Mouse (Mus musculus) limb, embryonic 13.5 days (tissue): ENCODE measurements around the gene Sema5a. TPM values are rescaled to one million over a fixed set of nuclear protein-coding genes. Genes with fewer than 3 reads are reported as not detected.

Experiments
- ATAC-seq: fragments of 200-750 bp; cut with Nextera tagmentation; 2 replicates; pipeline ENCODE4 v1.8.0; 2017; ENCODE audit warnings: low read depth, moderate number of reproducible peaks, moderate TSS enrichment; ENCODE audit not compliant: low FRiP score
- H3K27ac ChIP-seq: fragments of 300-500 bp; sonication (generic); 2 replicates; pipeline ENCODE4 v1.5.1; 2015; ENCODE audit warnings: inconsistent platforms, mild to moderate bottlenecking, moderate library complexity
- H3K27me3 ChIP-seq: fragments of 300-500 bp; sonication (generic); 2 replicates; pipeline ENCODE4 v1.6.1; 2015; ENCODE audit warnings: mild to moderate bottlenecking, inconsistent platforms
- H3K36me3 ChIP-seq: fragments of 300-500 bp; sonication (generic); 2 replicates; pipeline ENCODE4 v1.6.1; 2015; ENCODE audit warnings: inconsistent platforms, mild to moderate bottlenecking, moderate library complexity
- H3K4me1 ChIP-seq: fragments of 300-500 bp; sonication (generic); 2 replicates; pipeline ENCODE4 v1.6.1; 2015; ENCODE audit warnings: inconsistent platforms
- H3K4me2 ChIP-seq: fragments of 300-500 bp; sonication (generic); replicated peaks from 2 replicates; pipeline ENCODE4 v1.6.1; 2015; ENCODE audit warnings: inconsistent platforms, mild to moderate bottlenecking, moderate library complexity
- H3K4me3 ChIP-seq: fragments of 300-500 bp; sonication (generic); 2 replicates; pipeline ENCODE4 v1.5.1; 2015; ENCODE audit warnings: moderate library complexity, mild to moderate bottlenecking, inconsistent platforms
- H3K9ac ChIP-seq: fragments of 300-500 bp; sonication (generic); 2 replicates; pipeline ENCODE4 v1.6.1; 2015; ENCODE audit warnings: mild to moderate bottlenecking, inconsistent platforms
- H3K9me3 ChIP-seq: fragments of 300-500 bp; sonication (generic); 2 replicates; pipeline ENCODE4 v1.6.1; 2016; ENCODE audit warnings: inconsistent platforms
- WGBS: fragments of 180-500 bp; shearing (Covaris S2); methylation state at CpG from one replicate; pipeline ENCODE4 v1.1.7; 2015; 5-methylcytosine and 5-hydroxymethylcytosine counted together
- polyA plus RNA-seq: library from polyadenylated mRNA; unstranded; fragments of >200 nt; fragmentation: Nextera tagmentation; extraction: Ambion mirVana; gene quantifications from 2 replicates; pipeline ENCODE4 v1.2.1, GENCODE M21; 2015

Sema5a gene
- polyA plus RNA-seq, 1 experiment from 2014 or later = 42.2 TPM

DNA sequence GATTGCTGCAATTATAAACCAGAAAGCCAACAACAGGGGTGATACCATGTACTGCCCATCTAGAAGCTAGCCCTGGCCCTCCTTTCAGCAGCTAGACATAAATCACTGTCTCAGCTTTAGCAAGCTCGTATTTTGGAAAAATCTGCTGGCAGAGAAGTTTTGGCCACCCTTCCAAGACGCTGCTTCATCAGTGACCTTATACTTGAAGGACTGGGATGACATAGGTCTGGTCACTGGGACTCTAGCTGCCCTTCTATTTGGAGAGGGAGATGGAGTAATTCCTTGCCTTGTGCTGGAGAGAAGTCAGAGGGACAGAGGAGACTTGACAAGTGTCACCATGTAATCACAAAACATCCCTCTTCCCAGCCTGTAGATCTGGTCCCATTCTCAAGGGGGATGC, 40.1 kb downstream of the Sema5a start:
- H3K27me3 ChIP-seq = no peaks in the 10 kb centered on the region
- 77% methylated on average over 2 of the region's 2 CpGs for WGBS
- no peaks in the 10 kb centered on the region for H3K36me3 ChIP-seq
- no peak overlapping the region for H3K4me2 ChIP-seq
- no peak overlapping the region for H3K9ac ChIP-seq
- H3K9me3 ChIP-seq = no peaks in the 10 kb centered on the region
- H3K4me3 ChIP-seq = no peak overlapping the region
- ATAC-seq = no peak
- no peak overlapping the region for H3K27ac ChIP-seq
- peaks cover 17% of the 10 kb centered on the region for H3K4me1 ChIP-seq

DNA sequence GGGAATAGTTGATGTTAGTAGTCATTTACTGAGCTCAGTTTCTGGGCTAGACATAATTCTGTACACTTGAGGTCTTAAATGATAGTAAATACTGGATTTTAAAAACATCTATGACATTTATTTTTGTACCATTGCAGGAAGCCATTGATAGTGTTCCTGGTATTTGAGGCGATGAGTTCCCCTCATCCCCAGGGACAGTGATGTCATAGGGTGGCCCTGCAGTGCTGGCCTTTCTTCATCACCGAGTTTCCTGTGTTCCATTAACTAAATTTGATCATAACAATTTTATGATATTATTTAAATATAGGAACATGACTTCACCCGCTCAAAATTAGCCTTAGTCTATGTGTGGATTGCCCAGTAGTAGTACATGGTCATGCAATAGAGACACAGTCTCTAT, 41.7 kb downstream of the Sema5a start:
- ATAC-seq = no peak

DNA sequence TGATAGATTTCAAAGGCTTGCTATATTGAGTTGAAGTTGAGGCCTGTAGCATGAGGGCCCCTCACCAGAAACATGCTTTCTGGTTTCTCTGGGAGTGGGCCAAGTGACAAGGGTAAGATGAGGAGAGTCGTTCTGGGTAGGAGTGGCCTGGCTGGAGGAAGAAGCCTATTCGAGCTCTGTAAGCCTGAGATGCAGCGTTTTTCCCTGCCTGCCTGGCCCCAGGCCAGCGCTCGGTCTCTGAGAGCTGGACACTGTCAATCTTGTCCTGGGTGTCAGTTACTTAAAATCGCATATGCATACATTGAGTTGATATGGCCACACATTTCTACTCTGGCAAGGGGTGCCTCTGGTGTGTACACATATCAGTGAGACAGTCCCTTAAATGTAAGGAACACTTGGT, 43.9 kb downstream of the Sema5a start:
- 0 out of 2 replicates have a peak overlapping the region, but pooled peaks have one; percentile 48 for H3K27ac ChIP-seq
- no peaks in the 10 kb centered on the region for H3K9me3 ChIP-seq
- H3K4me2 ChIP-seq = 0 out of 2 replicates have a peak overlapping the region, but pooled peaks have one; percentile 11
- no peaks in the 10 kb centered on the region for H3K27me3 ChIP-seq
- H3K4me1 ChIP-seq = peaks cover 14% of the 10 kb centered on the region
- no peak overlapping the region for H3K9ac ChIP-seq
- H3K36me3 ChIP-seq = no peaks in the 10 kb centered on the region
- WGBS = 36% methylated on average over 6 of the region's 6 CpGs
- peak; percentile 51; the same call in 1 of the 2 replicates for ATAC-seq
- H3K4me3 ChIP-seq = no peak overlapping the region

More for the DNA sequence above, 41.7 kb downstream of the Sema5a start:
- peaks cover 14% of the 10 kb centered on the region for H3K4me1 ChIP-seq
- no peaks in the 10 kb centered on the region for H3K27me3 ChIP-seq
- WGBS = 82% methylated on average over 3 of the region's 3 CpGs
- no peak overlapping the region for H3K4me2 ChIP-seq
- H3K36me3 ChIP-seq = no peaks in the 10 kb centered on the region
- H3K27ac ChIP-seq = no peak overlapping the region
- H3K9ac ChIP-seq = no peak overlapping the region
- H3K4me3 ChIP-seq = no peak overlapping the region
- no peaks in the 10 kb centered on the region for H3K9me3 ChIP-seq

DNA sequence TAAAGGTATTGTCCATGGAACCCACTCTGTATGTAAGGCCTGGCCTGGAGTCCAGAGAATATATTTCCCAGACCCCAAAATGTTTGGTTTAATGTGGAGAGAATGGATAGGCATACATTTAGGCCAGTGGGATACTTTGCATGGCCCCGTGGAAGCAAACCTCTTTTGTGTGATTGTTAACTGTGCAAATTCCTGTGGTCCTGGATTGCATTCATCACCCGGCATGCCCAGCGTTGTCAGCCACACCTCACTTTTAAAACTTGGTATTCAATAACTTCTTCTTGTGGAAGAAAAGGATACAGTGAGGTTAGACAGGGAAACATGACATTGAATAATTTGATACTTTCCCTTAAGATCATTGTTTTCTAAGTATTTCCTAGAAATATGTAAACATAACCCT, 46.4 kb downstream of the Sema5a start:
- Histone ChIP-seq H3K9ac (no peak overlapping the region), H3K4me1 (peaks cover 14% of the 10 kb centered on the region), H3K27me3 (no peaks in the 10 kb centered on the region), H3K4me2 (no peak overlapping the region), H3K27ac (no peak overlapping the region), H3K36me3 (no peaks in the 10 kb centered on the region), H3K9me3 (no peaks in the 10 kb centered on the region), H3K4me3 (no peak overlapping the region)
- ATAC-seq = no peak
- 87% methylated on average over 3 of the region's 3 CpGs for WGBS

DNA sequence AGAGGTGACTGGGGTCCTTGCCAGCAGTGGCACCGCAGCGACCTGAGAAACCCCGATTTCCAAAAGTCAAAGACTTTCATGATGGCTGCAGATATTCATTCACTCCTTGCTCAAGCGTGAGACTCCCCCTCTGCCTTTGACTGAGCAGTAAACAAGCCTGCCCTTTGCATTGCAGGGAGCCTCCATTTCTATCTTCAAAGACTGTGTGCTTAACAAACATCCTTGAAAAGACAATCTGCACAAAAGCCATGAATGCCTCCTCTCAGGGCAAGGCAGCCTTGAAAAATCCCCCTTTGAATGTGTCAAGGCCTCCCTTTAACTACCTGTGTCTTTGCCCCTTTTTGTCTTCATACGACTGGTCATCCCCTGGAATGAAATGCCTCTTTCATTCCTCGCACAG, 51.9 kb downstream of the Sema5a start:
- 83% methylated on average over 6 of the region's 6 CpGs for WGBS
- no peak overlapping the region for H3K4me2 ChIP-seq
- no peak overlapping the region for H3K27ac ChIP-seq
- H3K9ac ChIP-seq = no peak overlapping the region
- ATAC-seq = no peak
- H3K27me3 ChIP-seq = no peaks in the 10 kb centered on the region
- no peaks in the 10 kb centered on the region for H3K9me3 ChIP-seq
- H3K4me3 ChIP-seq = no peak overlapping the region
- H3K36me3 ChIP-seq = no peaks in the 10 kb centered on the region
- H3K4me1 ChIP-seq = peaks cover 4% of the 10 kb centered on the region; the same call in 1 of the 2 replicates

DNA sequence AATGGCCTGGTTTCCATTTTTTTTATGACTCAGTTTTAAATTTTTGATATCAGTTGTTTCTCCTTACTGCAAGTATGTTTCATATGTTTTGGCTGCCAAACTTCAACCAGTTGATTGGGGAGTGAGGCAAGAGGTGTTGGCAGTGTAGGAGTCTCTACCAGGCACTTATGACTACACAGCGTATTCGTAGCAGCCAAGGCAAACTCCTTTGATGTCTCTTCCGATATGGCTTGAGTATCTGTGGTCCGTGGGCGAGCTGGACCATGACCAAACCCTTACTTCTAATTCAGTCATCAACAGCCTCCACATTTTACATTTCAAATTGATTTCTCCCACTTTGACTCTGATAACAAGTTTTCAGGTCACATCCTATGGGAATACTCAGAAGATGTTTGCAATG, 52.7 kb downstream of the Sema5a start:
- Histone ChIP-seq H3K27ac (no peak overlapping the region), H3K4me2 (no peak overlapping the region), H3K9me3 (no peaks in the 10 kb centered on the region), H3K4me3 (no peak overlapping the region), H3K36me3 (no peaks in the 10 kb centered on the region), H3K9ac (no peak overlapping the region), H3K4me1 (peaks cover 4% of the 10 kb centered on the region; the same call in 1 of the 2 replicates), H3K27me3 (no peaks in the 10 kb centered on the region)
- WGBS = 87% methylated on average over 5 of the region's 5 CpGs
- ATAC-seq = no peak

DNA sequence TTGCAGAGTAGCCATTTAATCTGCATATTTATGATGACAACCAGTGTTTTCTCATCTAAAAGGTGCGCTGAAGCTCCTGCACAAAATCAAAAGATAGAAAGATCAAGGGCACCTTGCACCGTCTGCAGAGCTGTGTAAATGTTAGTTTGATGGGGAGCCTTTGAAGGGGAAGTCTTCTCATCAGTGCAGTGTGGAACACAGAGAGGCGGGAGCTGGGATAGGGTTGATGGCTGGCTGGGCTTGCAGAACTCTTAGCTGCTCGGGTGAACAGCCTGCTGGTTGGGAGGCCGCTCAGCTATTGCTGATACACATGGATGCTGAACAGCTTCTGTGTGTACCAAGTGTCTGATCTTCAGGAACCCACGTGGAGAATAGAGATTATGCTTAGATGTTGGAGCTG, 53.9 kb downstream of the Sema5a start:
- no peak overlapping the region for H3K9ac ChIP-seq
- WGBS = 66% methylated on average over 6 of the region's 6 CpGs
- H3K4me2 ChIP-seq = no peak overlapping the region
- H3K4me1 ChIP-seq = peaks cover 4% of the 10 kb centered on the region; the same call in 1 of the 2 replicates
- H3K27me3 ChIP-seq = no peaks in the 10 kb centered on the region
- H3K4me3 ChIP-seq = no peak overlapping the region
- H3K36me3 ChIP-seq = no peaks in the 10 kb centered on the region
- ATAC-seq = no peak
- no peak overlapping the region for H3K27ac ChIP-seq
- H3K9me3 ChIP-seq = no peaks in the 10 kb centered on the region

DNA sequence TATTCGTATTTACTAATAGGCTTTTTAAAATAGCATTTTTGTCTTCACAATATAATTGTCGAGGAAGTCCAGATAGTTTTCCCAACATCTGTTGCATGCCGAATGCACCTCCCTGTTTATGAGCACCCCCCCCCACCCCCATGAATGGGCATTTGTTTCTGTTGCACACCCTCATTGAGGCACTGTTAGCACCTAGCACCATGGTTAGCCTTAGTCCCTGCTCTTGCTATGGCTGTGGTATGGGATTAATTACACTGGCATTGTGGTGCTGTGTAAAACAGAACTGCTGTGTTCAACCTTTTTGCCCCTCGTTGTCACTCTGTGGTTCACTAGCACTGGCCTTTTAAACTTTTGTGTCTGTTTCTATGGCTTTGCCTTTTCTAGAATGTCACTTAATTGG, 56.4 kb downstream of the Sema5a start:
- H3K9me3 ChIP-seq = no peaks in the 10 kb centered on the region
- ATAC-seq = no peak
- WGBS = 33% methylated on average over 4 of the region's 4 CpGs
- no peak overlapping the region for H3K4me2 ChIP-seq
- H3K4me3 ChIP-seq = no peak overlapping the region
- H3K9ac ChIP-seq = no peak overlapping the region
- H3K27me3 ChIP-seq = no peaks in the 10 kb centered on the region
- no peak overlapping the region for H3K27ac ChIP-seq
- no peaks in the 10 kb centered on the region for H3K36me3 ChIP-seq
- peaks cover 4% of the 10 kb centered on the region; the same call in 1 of the 2 replicates for H3K4me1 ChIP-seq

DNA sequence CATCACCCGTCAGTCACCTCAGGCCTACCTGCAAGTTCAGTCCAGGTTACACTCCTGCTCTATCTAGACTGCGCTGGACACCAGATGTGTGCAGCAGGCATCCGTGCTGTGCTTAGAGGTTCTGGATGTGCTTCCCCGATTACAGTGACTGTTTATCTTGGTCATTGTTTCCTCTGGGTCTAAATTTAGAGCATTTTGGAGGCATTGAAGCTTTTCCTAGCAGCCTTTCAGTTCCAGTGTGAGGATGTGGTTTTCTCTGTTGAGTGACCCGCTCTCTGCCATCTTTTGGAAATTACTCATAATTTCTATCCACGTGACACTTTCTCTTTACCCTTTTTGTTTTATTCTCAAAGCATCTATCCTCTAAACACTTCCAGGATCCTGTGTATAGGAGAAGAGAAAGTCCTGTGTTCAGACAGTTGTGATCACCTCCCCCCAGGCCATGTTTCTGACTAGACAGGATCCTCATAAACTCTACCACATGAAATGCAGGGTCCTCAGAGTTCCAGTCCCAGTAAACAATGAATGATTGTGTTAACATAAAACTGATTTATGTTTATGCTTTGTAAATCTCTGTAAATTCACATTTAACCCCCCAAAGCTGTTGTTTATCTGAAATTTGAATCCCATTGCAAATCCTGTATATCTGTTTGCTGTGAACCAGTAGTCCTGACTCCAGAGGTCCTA, 62.1 kb downstream of the Sema5a start:
- Histone ChIP-seq H3K4me2 (no peak overlapping the region), H3K9me3 (no peaks in the 10 kb centered on the region), H3K27me3 (no peaks in the 10 kb centered on the region), H3K36me3 (no peaks in the 10 kb centered on the region), H3K4me3 (no peak overlapping the region), H3K9ac (no peak overlapping the region), H3K4me1 (peaks cover 20% of the 10 kb centered on the region), H3K27ac (no peak overlapping the region)
- ATAC-seq = no peak
- WGBS = 75% methylated on average over 6 of the region's 6 CpGs

DNA sequence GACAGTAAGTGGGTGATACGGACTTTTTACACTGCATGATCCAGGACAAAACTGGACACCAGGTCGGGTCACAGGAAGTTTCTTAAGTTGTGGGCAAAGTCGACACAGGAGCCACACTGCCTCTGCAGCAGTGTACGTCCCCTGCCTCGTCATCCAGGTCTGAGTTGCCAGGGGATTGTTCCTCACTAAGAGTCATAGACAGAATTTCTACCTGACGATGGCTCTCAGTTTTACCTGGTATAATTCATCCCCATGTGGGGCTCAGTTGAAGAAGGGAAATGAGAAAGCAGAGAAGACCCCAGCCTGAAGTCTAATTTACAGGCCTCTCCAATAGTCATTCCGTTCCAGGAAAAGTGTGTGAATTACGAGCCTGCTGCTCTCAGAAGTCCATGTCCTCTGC, 66.2 kb downstream of the Sema5a start:
- no peaks in the 10 kb centered on the region for H3K27me3 ChIP-seq
- no peaks in the 10 kb centered on the region for H3K9me3 ChIP-seq
- no peak overlapping the region for H3K9ac ChIP-seq
- peaks cover 32% of the 10 kb centered on the region for H3K4me1 ChIP-seq
- H3K27ac ChIP-seq = no peak overlapping the region
- no peak for ATAC-seq
- H3K36me3 ChIP-seq = no peaks in the 10 kb centered on the region
- 44% methylated on average over 8 of the region's 8 CpGs for WGBS
- H3K4me2 ChIP-seq = no peak overlapping the region
- no peak overlapping the region for H3K4me3 ChIP-seq

DNA sequence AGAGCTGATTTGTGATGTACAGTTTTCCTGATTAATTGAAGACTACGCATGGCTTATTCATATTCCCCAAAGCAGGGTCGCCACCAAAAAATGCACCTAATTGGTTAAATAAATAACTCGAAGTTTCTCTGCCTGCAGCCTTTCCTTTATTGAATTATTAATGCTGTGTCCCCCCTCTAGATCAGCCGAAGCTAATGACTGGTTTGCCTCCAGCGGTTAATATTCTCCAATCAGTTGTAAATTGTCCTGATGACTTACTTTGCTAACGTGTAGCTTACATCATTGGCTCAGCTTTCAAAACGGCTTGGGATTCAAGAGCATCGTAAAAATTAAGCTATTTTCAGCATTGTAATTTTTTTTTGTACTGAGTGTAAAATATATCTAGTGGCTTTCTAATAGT, 66.7 kb downstream of the Sema5a start:
- H3K36me3 ChIP-seq = no peaks in the 10 kb centered on the region
- no peaks in the 10 kb centered on the region for H3K27me3 ChIP-seq
- no peak overlapping the region for H3K4me2 ChIP-seq
- WGBS = 32% methylated on average over 8 of the region's 8 CpGs
- H3K27ac ChIP-seq = no peak overlapping the region
- H3K4me1 ChIP-seq = peaks cover 36% of the 10 kb centered on the region
- H3K9me3 ChIP-seq = no peaks in the 10 kb centered on the region
- no peak overlapping the region for H3K9ac ChIP-seq
- no peak for ATAC-seq
- H3K4me3 ChIP-seq = no peak overlapping the region

DNA sequence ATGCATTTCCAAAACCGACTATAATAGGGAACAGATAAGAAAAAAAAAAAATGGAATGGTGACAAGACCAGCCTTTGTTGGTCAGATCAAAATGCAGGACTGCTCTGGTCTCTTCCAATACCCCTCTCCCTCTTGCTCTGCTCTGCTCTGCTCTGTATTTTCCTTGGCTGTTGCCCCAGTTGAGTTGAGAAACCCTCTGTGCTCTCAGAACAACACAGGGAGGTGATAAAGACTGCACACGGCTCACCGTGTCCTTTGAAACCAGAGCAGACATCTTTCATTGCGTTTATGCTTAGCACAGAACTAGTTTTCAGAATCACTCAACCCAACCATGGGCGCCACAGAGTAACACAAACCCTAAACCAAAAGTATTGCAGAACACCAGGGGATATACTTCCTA, 72.5 kb downstream of the Sema5a start:
- H3K36me3 ChIP-seq = no peaks in the 10 kb centered on the region
- no peaks in the 10 kb centered on the region for H3K9me3 ChIP-seq
- no peak overlapping the region for H3K9ac ChIP-seq
- peaks cover 17% of the 10 kb centered on the region for H3K4me1 ChIP-seq
- H3K27ac ChIP-seq = no peak overlapping the region
- no peak overlapping the region for H3K4me2 ChIP-seq
- ATAC-seq = no peak
- no peak overlapping the region for H3K4me3 ChIP-seq
- no peaks in the 10 kb centered on the region for H3K27me3 ChIP-seq
- WGBS = 79% methylated on average over 5 of the region's 5 CpGs

DNA sequence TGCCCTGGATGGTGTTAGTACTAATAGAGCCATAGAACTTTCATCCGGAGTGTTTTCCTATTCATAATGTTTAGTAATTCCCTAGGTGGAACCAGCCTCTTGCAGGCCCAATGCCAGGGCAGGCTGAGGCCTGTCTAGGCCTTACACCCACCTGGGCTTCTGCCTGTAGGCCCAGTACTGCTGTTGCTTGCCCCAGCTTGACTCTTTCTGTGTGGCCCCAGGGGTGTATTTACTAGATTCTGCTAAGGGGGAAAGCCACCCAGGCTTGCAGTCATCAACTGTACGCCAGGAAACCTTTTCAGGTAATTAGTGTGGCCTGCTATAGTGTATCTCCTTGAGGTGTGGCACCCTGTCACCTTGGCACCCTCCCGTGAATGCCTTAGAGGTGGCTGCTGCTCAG, 76.1 kb downstream of the Sema5a start:
- Histone ChIP-seq H3K4me3 (no peak overlapping the region), H3K27me3 (no peaks in the 10 kb centered on the region), H3K36me3 (no peaks in the 10 kb centered on the region), H3K4me2 (no peak overlapping the region), H3K9ac (no peak overlapping the region), H3K27ac (no peak overlapping the region), H3K4me1 (peaks cover 23% of the 10 kb centered on the region), H3K9me3 (no peaks in the 10 kb centered on the region)
- 72% methylated on average over 3 of the region's 3 CpGs for WGBS
- no peak for ATAC-seq
